Mouse (Mus musculus) heart, embryonic 15.5 days (tissue): ENCODE measurements around the gene Vim. TPM values are rescaled to one million over a fixed set of nuclear protein-coding genes. Genes with fewer than 3 reads are reported as not detected.

Experiments used
- ATAC-seq: fragments of 200-750 bp; cut with Nextera tagmentation; replicated peaks from 2 replicates; pipeline ENCODE4 v1.8.0; 2017; ENCODE audit warnings: low read depth, moderate TSS enrichment; ENCODE audit not compliant: insufficient number of reproducible peaks, insufficient read depth, low FRiP score
- H3K27ac ChIP-seq: fragments of 300-500 bp; sonication (generic); 2 replicates; pipeline ENCODE4 v1.5.1; 2015; ENCODE audit warnings: mild to moderate bottlenecking, inconsistent platforms
- H3K27me3 ChIP-seq: fragments of 300-500 bp; sonication (generic); 2 replicates; pipeline ENCODE4 v1.6.1; 2015; ENCODE audit warnings: inconsistent platforms
- H3K36me3 ChIP-seq: fragments of 300-500 bp; sonication (generic); 2 replicates; pipeline ENCODE4 v1.6.1; 2015; ENCODE audit warnings: mild to moderate bottlenecking, inconsistent platforms
- H3K4me1 ChIP-seq: fragments of 300-500 bp; sonication (generic); replicated peaks from 2 replicates; pipeline ENCODE4 v1.6.1; 2015; ENCODE audit warnings: inconsistent platforms
- H3K4me2 ChIP-seq: fragments of 300-500 bp; sonication (generic); 2 replicates; pipeline ENCODE4 v1.6.1; 2015; ENCODE audit warnings: inconsistent platforms, mild to moderate bottlenecking, moderate library complexity
- H3K4me3 ChIP-seq: fragments of 300-500 bp; sonication (generic); 2 replicates; pipeline ENCODE4 v1.5.1; 2015; ENCODE audit warnings: mild to moderate bottlenecking, inconsistent platforms
- H3K9ac ChIP-seq: fragments of 300-500 bp; sonication (generic); 2 replicates; pipeline ENCODE4 v1.6.1; 2015; ENCODE audit warnings: mild to moderate bottlenecking, inconsistent platforms
- H3K9me3 ChIP-seq: fragments of 300-500 bp; sonication (generic); replicated peaks from 2 replicates; pipeline ENCODE4 v1.6.1; 2016; ENCODE audit warnings: inconsistent platforms
- WGBS: fragments of 180-500 bp; shearing (Covaris S2); methylation state at CpG from one replicate; pipeline ENCODE4 v1.1.7; 2015; ENCODE audit warnings: mixed read lengths; 5-methylcytosine and 5-hydroxymethylcytosine counted together
- polyA plus RNA-seq: library from polyadenylated mRNA; unstranded; fragments of >200 nt; fragmentation: Nextera tagmentation; extraction: Ambion mirVana; gene quantifications from 2 replicates; pipeline ENCODE4 v1.2.1, GENCODE M21; 2015

Vim gene
- 867 and 926 TPM in 2 replicates for polyA plus RNA-seq

GRCm38 (mm10) chr2:13573408-13574065 is at the start of gene Vim:
Vim (plus strand) TSS chr2:13573927.
- H3K4me1 ChIP-seq = peaks cover 21% of the 10 kb centered on the region
- no peaks in the 10 kb centered on the region for H3K27me3 ChIP-seq
- no peaks in the 10 kb centered on the region for H3K9me3 ChIP-seq
- peak within 1 kb of the TSS; percentile 99 for H3K27ac ChIP-seq
- peaks cover 11% of the 10 kb centered on the region for H3K36me3 ChIP-seq
- H3K4me3 ChIP-seq = peak within 1 kb of the TSS; percentile 87
- peak; percentile 93 for ATAC-seq
- H3K4me2 ChIP-seq = peak within 1 kb of the TSS; percentile 75
- peak within 1 kb of the TSS; percentile 88 for H3K9ac ChIP-seq
- under 1% methylated on average over 26 of the region's 26 CpGs for WGBS

- Histone ChIP-seq H3K27ac (no peak overlapping the region), H3K4me2 (no peak overlapping the region), H3K4me1 (peaks cover 11% of the 10 kb centered on the region), H3K27me3 (no peaks in the 10 kb centered on the region), H3K4me3 (no peak overlapping the region), H3K36me3 (no peaks in the 10 kb centered on the region), H3K9ac (no peak overlapping the region), H3K9me3 (no peaks in the 10 kb centered on the region)
- ATAC-seq = no peak
- 87% methylated on average over 2 of the region's 2 CpGs for WGBS
Observed at GRCm38 (mm10) chr2:13526205-13526604, 47.5 kb upstream of the Vim start.

GRCm38 (mm10) chr2:13527125-13527524 is 46.6 kb upstream of the Vim start:
- ATAC-seq = 0 out of 2 replicates have a peak, but pooled peaks have one; percentile 22
- H3K27ac ChIP-seq = peak overlapping the region; percentile 26; the same call in 1 of the 2 replicates
- H3K4me1 ChIP-seq = peaks cover 11% of the 10 kb centered on the region
- H3K9ac ChIP-seq = no peak overlapping the region
- no peaks in the 10 kb centered on the region for H3K36me3 ChIP-seq
- no peak overlapping the region for H3K4me2 ChIP-seq
- WGBS = 41% methylated on average over 2 of the region's 2 CpGs
- H3K27me3 ChIP-seq = no peaks in the 10 kb centered on the region
- H3K4me3 ChIP-seq = no peak overlapping the region
- no peaks in the 10 kb centered on the region for H3K9me3 ChIP-seq

- Histone ChIP-seq H3K4me1 (peaks cover 11% of the 10 kb centered on the region), H3K27me3 (no peaks in the 10 kb centered on the region), H3K9me3 (no peaks in the 10 kb centered on the region), H3K9ac (no peak overlapping the region), H3K4me2 (no peak overlapping the region), H3K27ac (peak overlapping the region; percentile 26; the same call in 1 of the 2 replicates), H3K36me3 (no peaks in the 10 kb centered on the region), H3K4me3 (no peak overlapping the region)
- WGBS = 33% methylated on average over 4 of the region's 4 CpGs
- no peak for ATAC-seq
Observed at GRCm38 (mm10) chr2:13527531-13527930, 46.2 kb upstream of the Vim start.

- Histone ChIP-seq H3K27ac (no peak overlapping the region), H3K9ac (no peak overlapping the region), H3K9me3 (no peaks in the 10 kb centered on the region), H3K4me1 (peaks cover 11% of the 10 kb centered on the region), H3K4me3 (no peak overlapping the region), H3K4me2 (no peak overlapping the region), H3K27me3 (no peaks in the 10 kb centered on the region), H3K36me3 (no peaks in the 10 kb centered on the region)
- 93% methylated on average over 3 of the region's 3 CpGs for WGBS
- ATAC-seq = no peak
Observed at GRCm38 (mm10) chr2:13529253-13529933, 44.3 kb upstream of the Vim start.

- Histone ChIP-seq H3K9me3 (no peaks in the 10 kb centered on the region), H3K27me3 (no peaks in the 10 kb centered on the region), H3K27ac (no peak overlapping the region), H3K4me1 (peaks cover 11% of the 10 kb centered on the region), H3K36me3 (no peaks in the 10 kb centered on the region), H3K9ac (no peak overlapping the region), H3K4me2 (no peak overlapping the region), H3K4me3 (no peak overlapping the region)
- 56% methylated on average over 6 of the region's 6 CpGs for WGBS
- no peak for ATAC-seq
Observed at GRCm38 (mm10) chr2:13530639-13531038, 43.1 kb upstream of the Vim start.

GRCm38 (mm10) chr2:13536747-13537146 is 37.0 kb upstream of the Vim start:
- ATAC-seq = no peak
- no peaks in the 10 kb centered on the region for H3K27me3 ChIP-seq
- H3K4me2 ChIP-seq = no peak overlapping the region
- no peak overlapping the region for H3K27ac ChIP-seq
- H3K9me3 ChIP-seq = no peaks in the 10 kb centered on the region
- H3K9ac ChIP-seq = no peak overlapping the region
- H3K4me3 ChIP-seq = no peak overlapping the region
- H3K36me3 ChIP-seq = no peaks in the 10 kb centered on the region
- no peaks in the 10 kb centered on the region for H3K4me1 ChIP-seq

- Histone ChIP-seq H3K4me1 (no peaks in the 10 kb centered on the region), H3K9me3 (no peaks in the 10 kb centered on the region), H3K27me3 (no peaks in the 10 kb centered on the region), H3K36me3 (no peaks in the 10 kb centered on the region), H3K27ac (no peak overlapping the region), H3K4me3 (no peak overlapping the region), H3K9ac (no peak overlapping the region), H3K4me2 (no peak overlapping the region)
- ATAC-seq = no peak
- WGBS = 16% methylated on average over 2 of the region's 2 CpGs
Observed at GRCm38 (mm10) chr2:13537733-13538132, 36.0 kb upstream of the Vim start.

- 95% methylated on average over 2 of the region's 2 CpGs for WGBS
- no peaks in the 10 kb centered on the region for H3K4me1 ChIP-seq
- no peak overlapping the region for H3K4me3 ChIP-seq
- H3K9ac ChIP-seq = no peak overlapping the region
- ATAC-seq = no peak
- H3K4me2 ChIP-seq = no peak overlapping the region
- H3K27me3 ChIP-seq = no peaks in the 10 kb centered on the region
- H3K36me3 ChIP-seq = no peaks in the 10 kb centered on the region
- no peak overlapping the region for H3K27ac ChIP-seq
- no peaks in the 10 kb centered on the region for H3K9me3 ChIP-seq
Observed at GRCm38 (mm10) chr2:13538258-13538657, 35.5 kb upstream of the Vim start.

- Histone ChIP-seq H3K9me3 (no peaks in the 10 kb centered on the region), H3K27me3 (no peaks in the 10 kb centered on the region), H3K4me1 (peaks cover 3% of the 10 kb centered on the region; the same call in 1 of the 2 replicates), H3K4me3 (no peak overlapping the region), H3K4me2 (no peak overlapping the region), H3K36me3 (no peaks in the 10 kb centered on the region), H3K9ac (no peak overlapping the region), H3K27ac (no peak overlapping the region)
- no peak for ATAC-seq
- 59% methylated on average over 6 of the region's 6 CpGs for WGBS
Observed at GRCm38 (mm10) chr2:13538704-13539377, 34.9 kb upstream of the Vim start.

- ATAC-seq = no peak
- H3K4me1 ChIP-seq = peaks cover 8% of the 10 kb centered on the region
- H3K27me3 ChIP-seq = no peaks in the 10 kb centered on the region
- no peak overlapping the region for H3K4me2 ChIP-seq
- no peaks in the 10 kb centered on the region for H3K9me3 ChIP-seq
- H3K9ac ChIP-seq = no peak overlapping the region
- no peak overlapping the region for H3K27ac ChIP-seq
- no peak overlapping the region for H3K4me3 ChIP-seq
- no peaks in the 10 kb centered on the region for H3K36me3 ChIP-seq
- 85% methylated on average over 1 of the region's 1 CpGs for WGBS
Observed at GRCm38 (mm10) chr2:13539860-13540259, 33.9 kb upstream of the Vim start.
